8 mouse cellular contexts compared by ENCODE assay signal in genomic region chr17:32506729-32507245, GRCm38 (mm10). TPM values are rescaled to one million over a fixed set of nuclear protein-coding genes. Genes with fewer than 3 reads are reported as not detected.
DNase-seq lines count a peak whose midpoint lies in the region; TF ChIP-seq lines count a peak whose summit lies in the region.

No protein-coding gene starts in this region.

- peak overlapping the region; percentile 30 for H3K4me3 ChIP-seq in myocyte

- H3ac ChIP-seq in myocyte (ENCODE audit: control insufficient read depth, insufficient read length) = no peak overlapping the region

- no peaks in the 10 kb centered on the region for H3K79me2 ChIP-seq in myocyte (ENCODE audit: control insufficient read depth, insufficient read depth)

- peak overlapping the region; percentile 89 for H3K4me2 ChIP-seq in myocyte (ENCODE audit: low read depth)

- no peak for TF ChIP-seq POLR2A in myocyte (IDR thresholded peaks at IDR 0.05; ENCODE audit: insufficient read length, low read depth)

- peak; percentile 15 for DNase-seq in adrenal gland, adult 8-10 months
- no peak for DNase-seq in adrenal gland, postnatal 10 days
- peak; percentile 27 for DNase-seq in urinary bladder, adult 2 months (ENCODE audit: low spot score)
- no peak for DNase-seq in urinary bladder, postnatal 36 days (ENCODE audit: low spot score in 2 of 2)
- peak; percentile 28 for DNase-seq in kidney, postnatal 10 days
- no peak for DNase-seq in embryo, embryonic 10 days (ENCODE audit: low spot score)
- no peak for DNase-seq in adrenal gland, postnatal 25 days

- no peaks in the 10 kb centered on the region for H3K36me3 ChIP-seq in myocyte (ENCODE audit: control insufficient read depth, insufficient read depth)

- H3K27me3 ChIP-seq in myocyte (ENCODE audit: control insufficient read depth, insufficient read depth, insufficient read length) = no peaks in the 10 kb centered on the region

TF ChIP-seq in myocyte, 11 proteins besides CTCF, POLR2A, EP300 and RAD21:
- TF ChIP-seq REST (IDR thresholded peaks at IDR 0.05; ENCODE audit: insufficient read depth, insufficient read length) (no peak), CEBPB (IDR thresholded peaks at IDR 0.05; ENCODE audit: insufficient read depth, poor library complexity, severe bottlenecking) (no peak), USF1 (IDR thresholded peaks at IDR 0.05; ENCODE audit: low read depth) (no peak)
TF ChIP-seq in myocyte: peak in this region for 0.

RNA-seq across cellular contexts. Expression of gene Cyp4f17, which starts 0.9 kb away (rescaled TPM):
- 10 to 100 TPM; 11.1 to 32.1 (median 21.6) TPM for total RNA-seq in adrenal gland, adult 8-10 months (2022)
- 10 to 100 TPM in 1 of 2 experiments, 1 to 10 TPM in 1; 7.2 to 10.6 TPM for total RNA-seq in adrenal gland, postnatal 10 days (2021)
- 13.5 and 13.6 TPM in 2 replicates for polyA plus RNA-seq in urinary bladder, adult 2 months (2012; rRNA removed)
- polyA plus RNA-seq in myocyte (2012; fragmentation: generic; extraction: Trizol) = 1.8 TPM
- 8.3 and 9.4 TPM in 2 replicates for total RNA-seq in adrenal gland, postnatal 25 days (2021)

RNA-seq across cellular contexts. Expression of gene Cyp4f16, which starts 29.6 kb away (rescaled TPM):
- 10 to 100 TPM; 12.0 to 28.8 (median 19.9) TPM for total RNA-seq in adrenal gland, adult 8-10 months (2022)
- total RNA-seq in adrenal gland, postnatal 10 days (2021) = 10 to 100 TPM; 10.9 to 15.4 TPM
- polyA plus RNA-seq in urinary bladder, adult 2 months (2012; rRNA removed) = 19.7 and 22.9 TPM in 2 replicates
- polyA plus RNA-seq in myocyte (2012; fragmentation: generic; extraction: Trizol) = 12.0 TPM
- 10.0 and 16.1 TPM in 2 replicates for total RNA-seq in adrenal gland, postnatal 25 days (2021)

RNA-seq across cellular contexts. Expression of gene Cyp4f39, which starts 54.3 kb away (rescaled TPM):
- not detected for total RNA-seq in adrenal gland, adult 8-10 months (2022)
- total RNA-seq in adrenal gland, postnatal 10 days (2021) = under 1 TPM; 0.36 to 0.45 TPM
- polyA plus RNA-seq in urinary bladder, adult 2 months (2012; rRNA removed) = 8.8 and 9.2 TPM in 2 replicates
- polyA plus RNA-seq in myocyte (2012; fragmentation: generic; extraction: Trizol) = 0.07 TPM
- not detected in 2 replicates for total RNA-seq in adrenal gland, postnatal 25 days (2021)

Comparison
In these comparisons a context has a peak if more than half of its experiments do, and no peak if none do; other contexts are left out.
1. DNase-seq: peak in adrenal gland, adult 8-10 months (single experiment), urinary bladder, adult 2 months (single experiment) and kidney, postnatal 10 days (single experiment); none in adrenal gland, postnatal 10 days (single experiment), urinary bladder, postnatal 36 days (0 of 2), embryo, embryonic 10 days (single experiment) and adrenal gland, postnatal 25 days (single experiment).